Mouse (Mus musculus): ENCODE measurements around the gene Klhl29. TPM values are rescaled to one million over a fixed set of nuclear protein-coding genes. Genes with fewer than 3 reads are reported as not detected.

Klhl29 gene
- total RNA-seq, 1 experiment, result 0.22 TPM

GRCm38 (mm10) chr12:5203385-5203784 is 172.1 kb downstream of the Klhl29 start:
- H3K4me1 ChIP-seq (ENCODE audit: control insufficient read depth in 2 of 2, insufficient read depth in 2 of 2, low read length in 2 of 2, poor library complexity in 1 of 2), result no peaks in the 10 kb centered on the region
- no peak overlapping the region for H3K4me3 ChIP-seq (ENCODE audit: insufficient read depth in 1 of 2, low read depth in 1 of 2, low read length in 2 of 2, poor library complexity in 1 of 2, severe bottlenecking in 1 of 2)
- no peak overlapping the region for H3K27ac ChIP-seq (ENCODE audit: insufficient read depth, low read depth, low read length, poor library complexity, severe bottlenecking)
- no peaks in the 10 kb centered on the region for H3K36me3 ChIP-seq (ENCODE audit: control insufficient read depth, insufficient read depth, low read length, poor library complexity, severe bottlenecking)
- in situ Hi-C loops (cut with MboI; ENCODE audit: low sequenced_read_pairs in 2 of 2, unreplicated experiment in 2 of 2), result no loop called here
- no peak overlapping the region for H3K9ac ChIP-seq (ENCODE audit: insufficient read depth, low read depth, low read length, poor library complexity, severe bottlenecking)
- H3K9me3 ChIP-seq (ENCODE audit: control insufficient read depth, insufficient read depth, low read depth, low read length), result no peaks in the 10 kb centered on the region
- no peak for TF ChIP-seq ZNF384 (IDR thresholded peaks at IDR 0.05; ENCODE audit: low read depth, low read length)
- TF ChIP-seq ZC3H11A (IDR thresholded peaks at IDR 0.05; ENCODE audit: borderline replicate concordance, low read depth, low read length), result no peak
- no peak for TF ChIP-seq HCFC1 (IDR thresholded peaks at IDR 0.05; ENCODE audit: borderline replicate concordance, insufficient read depth, low read length)
- no peak for TF ChIP-seq CHD2 (IDR thresholded peaks at IDR 0.05; ENCODE audit: low read depth, low read length)
- TF ChIP-seq MAFK (IDR thresholded peaks at IDR 0.05; ENCODE audit: insufficient read depth, low read depth, low read length), result no peak
- no peak for DNase-seq (ENCODE audit: low read depth, low spot score)

GRCm38 (mm10) chr12:5198254-5198653 is 177.2 kb downstream of the Klhl29 start:
- DNase-seq (ENCODE audit: low read depth, low spot score), result no peak
- H3K9me3 ChIP-seq (ENCODE audit: control insufficient read depth, insufficient read depth, low read depth, low read length), result no peaks in the 10 kb centered on the region
- H3K27ac ChIP-seq (ENCODE audit: insufficient read depth, low read depth, low read length, poor library complexity, severe bottlenecking), result no peak overlapping the region
- H3K36me3 ChIP-seq (ENCODE audit: control insufficient read depth, insufficient read depth, low read length, poor library complexity, severe bottlenecking), result no peaks in the 10 kb centered on the region
- in situ Hi-C loops (cut with MboI; ENCODE audit: low sequenced_read_pairs in 2 of 2, unreplicated experiment in 2 of 2), result no loop called here
- TF ChIP-seq HCFC1 (IDR thresholded peaks at IDR 0.05; ENCODE audit: borderline replicate concordance, insufficient read depth, low read length), result no peak
- TF ChIP-seq CHD2 (IDR thresholded peaks at IDR 0.05; ENCODE audit: low read depth, low read length), result no peak
- no peak for TF ChIP-seq ZC3H11A (IDR thresholded peaks at IDR 0.05; ENCODE audit: borderline replicate concordance, low read depth, low read length)
- TF ChIP-seq ZNF384 (IDR thresholded peaks at IDR 0.05; ENCODE audit: low read depth, low read length), result no peak
- no peaks in the 10 kb centered on the region for H3K4me1 ChIP-seq (ENCODE audit: control insufficient read depth in 2 of 2, insufficient read depth in 2 of 2, low read length in 2 of 2, poor library complexity in 1 of 2)
- no peak overlapping the region for H3K4me3 ChIP-seq (ENCODE audit: insufficient read depth in 1 of 2, low read depth in 1 of 2, low read length in 2 of 2, poor library complexity in 1 of 2, severe bottlenecking in 1 of 2)
- H3K9ac ChIP-seq (ENCODE audit: insufficient read depth, low read depth, low read length, poor library complexity, severe bottlenecking), result no peak overlapping the region

- no peak for DNase-seq (ENCODE audit: low read depth, low spot score)
- TF ChIP-seq MAFK (IDR thresholded peaks at IDR 0.05; ENCODE audit: insufficient read depth, low read depth, low read length) (no peak), ZC3H11A (IDR thresholded peaks at IDR 0.05; ENCODE audit: borderline replicate concordance, low read depth, low read length) (no peak), CHD2 (IDR thresholded peaks at IDR 0.05; ENCODE audit: low read depth, low read length) (no peak), HCFC1 (IDR thresholded peaks at IDR 0.05; ENCODE audit: borderline replicate concordance, insufficient read depth, low read length) (no peak), ZNF384 (IDR thresholded peaks at IDR 0.05; ENCODE audit: low read depth, low read length) (no peak)
- Histone ChIP-seq H3K9me3 (ENCODE audit: control insufficient read depth, insufficient read depth, low read depth, low read length) (no peaks in the 10 kb centered on the region), H3K36me3 (ENCODE audit: control insufficient read depth, insufficient read depth, low read length, poor library complexity, severe bottlenecking) (no peaks in the 10 kb centered on the region), H3K4me3 (ENCODE audit: insufficient read depth in 1 of 2, low read depth in 1 of 2, low read length in 2 of 2, poor library complexity in 1 of 2, severe bottlenecking in 1 of 2) (no peak overlapping the region), H3K4me1 (ENCODE audit: control insufficient read depth in 2 of 2, insufficient read depth in 2 of 2, low read length in 2 of 2, poor library complexity in 1 of 2) (peaks cover 3 to 8% of the 10 kb centered on the region in 2 experiments; a peak in 1 of 4 replicates), H3K27ac (ENCODE audit: insufficient read depth, low read depth, low read length, poor library complexity, severe bottlenecking) (no peak overlapping the region), H3K9ac (ENCODE audit: insufficient read depth, low read depth, low read length, poor library complexity, severe bottlenecking) (no peak overlapping the region)
- in situ Hi-C loops (cut with MboI; ENCODE audit: low sequenced_read_pairs in 2 of 2, unreplicated experiment in 2 of 2), result no loop called here
These were observed 181.3 kb downstream of the Klhl29 start for GRCm38 (mm10) chr12:5194176-5194575.

GRCm38 (mm10) chr12:5192380-5192718 is 183.1 kb downstream of the Klhl29 start:
- Histone ChIP-seq H3K4me3 (ENCODE audit: insufficient read depth in 1 of 2, low read depth in 1 of 2, low read length in 2 of 2, poor library complexity in 1 of 2, severe bottlenecking in 1 of 2) (peak overlapping the region in 1 of 2 experiments; percentile 24; a peak in 1 of 4 replicates), H3K36me3 (ENCODE audit: control insufficient read depth, insufficient read depth, low read length, poor library complexity, severe bottlenecking) (no peaks in the 10 kb centered on the region), H3K27ac (ENCODE audit: insufficient read depth, low read depth, low read length, poor library complexity, severe bottlenecking) (no peak overlapping the region), H3K9me3 (ENCODE audit: control insufficient read depth, insufficient read depth, low read depth, low read length) (no peaks in the 10 kb centered on the region), H3K4me1 (ENCODE audit: control insufficient read depth in 2 of 2, insufficient read depth in 2 of 2, low read length in 2 of 2, poor library complexity in 1 of 2) (peaks cover 3 to 8% of the 10 kb centered on the region in 2 experiments; a peak in 1 of 4 replicates), H3K9ac (ENCODE audit: insufficient read depth, low read depth, low read length, poor library complexity, severe bottlenecking) (peak overlapping the region; percentile 33; the same call in 1 of the 2 replicates)
- TF ChIP-seq MAFK (IDR thresholded peaks at IDR 0.05; ENCODE audit: insufficient read depth, low read depth, low read length) (no peak), CHD2 (IDR thresholded peaks at IDR 0.05; ENCODE audit: low read depth, low read length) (no peak), ZC3H11A (IDR thresholded peaks at IDR 0.05; ENCODE audit: borderline replicate concordance, low read depth, low read length) (no peak), ZNF384 (IDR thresholded peaks at IDR 0.05; ENCODE audit: low read depth, low read length) (no peak), HCFC1 (IDR thresholded peaks at IDR 0.05; ENCODE audit: borderline replicate concordance, insufficient read depth, low read length) (no peak)
- DNase-seq (ENCODE audit: low read depth, low spot score), result no peak
- in situ Hi-C loops (cut with MboI; ENCODE audit: low sequenced_read_pairs in 2 of 2, unreplicated experiment in 2 of 2), result no loop called here

Data from ES-E14 (cell line).